Mouse (Mus musculus) heart, postnatal 0 days (tissue): ENCODE data around the gene Serinc5.

Experiments
- CTCF ChIP-seq: IDR thresholded peaks from 2 replicates; pipeline ENCODE4 v1.5.1; 2016; ENCODE audit warnings: antibody characterized with exemption, control low read depth, low read depth
- EP300 ChIP-seq: IDR thresholded peaks from 2 replicates; pipeline ENCODE4 v1.6.1; 2016; ENCODE audit warnings: antibody characterized with exemption, low read depth

DNA sequence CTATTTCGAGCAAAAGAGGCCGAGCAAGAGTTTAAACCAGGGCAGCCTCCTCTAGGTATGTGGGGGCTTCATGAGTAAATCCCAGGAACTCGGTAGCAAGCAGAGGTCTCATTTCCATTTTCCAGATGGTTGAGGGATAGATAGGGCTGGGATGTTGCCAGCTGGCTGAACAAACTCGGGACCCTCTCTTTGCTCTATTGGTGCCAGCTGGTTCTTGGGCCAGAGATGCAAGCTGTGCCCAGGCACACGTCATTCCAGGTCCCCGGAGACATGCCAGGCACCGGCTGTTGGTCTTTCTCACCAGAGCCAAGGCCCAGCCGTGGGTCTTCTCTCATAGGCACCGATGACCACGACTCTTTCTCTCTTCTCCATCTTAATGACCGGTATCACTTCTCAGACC is 122.8 kb downstream of the Serinc5 start:
- TF ChIP-seq EP300, result no peak
- no peak for TF ChIP-seq CTCF
